Comparison of ENCODE assay signal across 12 mouse cellular contexts in genomic region chr4:56001312-56001731, GRCm38 (mm10).
DNase-seq lines count a peak whose midpoint lies in the region; ATAC-seq and TF ChIP-seq lines count a peak whose summit lies in the region.
"Had no signal": no experiment of that assay in that cellular context is flagged by ENCODE, and none has a peak within 500 bp of the region (broad histone marks: within the 10 kb centered on the region; RNA-seq: fewer than 3 reads in every experiment).

No protein-coding gene starts in this region.

- TF ChIP-seq POLR2A in limb, embryonic 14.5 days (IDR thresholded peaks at IDR 0.05; ENCODE audit: borderline replicate concordance, extremely low read depth, insufficient read depth, insufficient read length) = no peak

- H3K36me3 ChIP-seq in forebrain, embryonic 13.5 days (ENCODE audit: poor library complexity, severe bottlenecking) = no peaks in the 10 kb centered on the region
- no peaks in the 10 kb centered on the region for H3K36me3 ChIP-seq in forebrain, embryonic 10.5 days (replicated peaks)
- no peaks in the 10 kb centered on the region for H3K36me3 ChIP-seq in limb, embryonic 14.5 days (ENCODE audit: control insufficient read depth, insufficient read depth, low read length)
- no peaks in the 10 kb centered on the region for H3K36me3 ChIP-seq in limb, embryonic 10.5 days
- H3K36me3 ChIP-seq: liver, embryonic 13.5 days; stomach, embryonic 15.5 days had no signal

- 24% methylated on average over 3 of the region's 3 CpGs for WGBS in forebrain, embryonic 13.5 days
- WGBS in forebrain, embryonic 10.5 days = 85% methylated on average over 3 of the region's 3 CpGs
- WGBS in limb, embryonic 14.5 days = 64% methylated on average over 3 of the region's 3 CpGs
- 89% methylated on average over 3 of the region's 3 CpGs for WGBS in limb, embryonic 10.5 days

- no peak for DNase-seq in forebrain, embryonic 10.5 days (ENCODE audit: extremely low spot score, low spot score)
- DNase-seq in limb, embryonic 14.5 days (ENCODE audit: low spot score) = peak; percentile 62
- no peak for DNase-seq in limb, embryonic 10.5 days (ENCODE audit: low spot score)
- peak; percentile 21 for DNase-seq in brain, adult 2 months (ENCODE audit: low read depth, low spot score)
- DNase-seq in layer of hippocampus, adult 9-11 months = peak; percentile 17
- DNase-seq in spleen, adult 12 weeks (ENCODE audit: low spot score) = no peak
- no peak for DNase-seq in embryo, embryonic 11 days
- DNase-seq: gastrocnemius, adult 2 months; liver, embryonic 13.5 days had no signal

- H3K27me3 ChIP-seq in forebrain, embryonic 13.5 days = no peaks in the 10 kb centered on the region
- H3K27me3 ChIP-seq in forebrain, embryonic 10.5 days (ENCODE audit: poor library complexity, severe bottlenecking) = no peaks in the 10 kb centered on the region
- H3K27me3 ChIP-seq in limb, embryonic 14.5 days (ENCODE audit: control insufficient read depth, insufficient read depth, low read length) = no peaks in the 10 kb centered on the region
- H3K27me3 ChIP-seq in limb, embryonic 10.5 days (ENCODE audit: low read depth, poor library complexity, severe bottlenecking) = no peaks in the 10 kb centered on the region
- H3K27me3 ChIP-seq: liver, embryonic 13.5 days; stomach, embryonic 15.5 days had no signal

- no peak overlapping the region for H3K4me3 ChIP-seq in forebrain, embryonic 13.5 days
- no peak overlapping the region for H3K4me3 ChIP-seq in forebrain, embryonic 10.5 days
- H3K4me3 ChIP-seq in limb, embryonic 14.5 days (replicated peaks; ENCODE audit: low read length) = no peak overlapping the region
- no peak overlapping the region for H3K4me3 ChIP-seq in limb, embryonic 10.5 days
- H3K4me3 ChIP-seq: gastrocnemius, adult 2 months; liver, embryonic 13.5 days; stomach, embryonic 15.5 days had no signal

- no peaks in the 10 kb centered on the region for H3K9me3 ChIP-seq in forebrain, embryonic 13.5 days (replicated peaks)
- H3K9me3 ChIP-seq in forebrain, embryonic 10.5 days = no peaks in the 10 kb centered on the region
- H3K9me3 ChIP-seq in limb, embryonic 14.5 days (ENCODE audit: control insufficient read depth, low read length) = no peaks in the 10 kb centered on the region
- H3K9me3 ChIP-seq in limb, embryonic 10.5 days (replicated peaks) = no peaks in the 10 kb centered on the region
- H3K9me3 ChIP-seq: liver, embryonic 13.5 days; stomach, embryonic 15.5 days had no signal

- H3K27ac ChIP-seq in forebrain, embryonic 13.5 days = peak overlapping the region; percentile 65; the same call in 1 of the 2 replicates
- H3K27ac ChIP-seq in forebrain, embryonic 10.5 days = no peak overlapping the region
- H3K27ac ChIP-seq in limb, embryonic 14.5 days (replicated peaks; ENCODE audit: low read depth, low read length) = no peak overlapping the region
- H3K27ac ChIP-seq in limb, embryonic 10.5 days = no peak overlapping the region
- H3K27ac ChIP-seq: gastrocnemius, adult 2 months; liver, embryonic 13.5 days; stomach, embryonic 15.5 days had no signal

- ATAC-seq in forebrain, embryonic 13.5 days = peak; percentile 82
- ATAC-seq in limb, embryonic 14.5 days (ENCODE audit: low FRiP score, low read depth) = no peak
- ATAC-seq: CD4-positive, CD25-positive, alpha-beta regulatory T cell, adult 4 months had no signal

- no peak overlapping the region for H3K9ac ChIP-seq in forebrain, embryonic 13.5 days
- no peak overlapping the region for H3K9ac ChIP-seq in limb, embryonic 14.5 days (ENCODE audit: low read depth, low read length, severe bottlenecking)
- H3K9ac ChIP-seq: liver, embryonic 13.5 days; stomach, embryonic 15.5 days had no signal

- H3K4me1 ChIP-seq in forebrain, embryonic 13.5 days = peaks cover 15% of the 10 kb centered on the region
- 0 out of 2 replicates have a peak, but pooled peaks cover 5% of the 10 kb centered on the region for H3K4me1 ChIP-seq in forebrain, embryonic 10.5 days
- no peaks in the 10 kb centered on the region for H3K4me1 ChIP-seq in limb, embryonic 14.5 days (ENCODE audit: control insufficient read depth, insufficient read depth, low read length)
- no peaks in the 10 kb centered on the region for H3K4me1 ChIP-seq in limb, embryonic 10.5 days
- H3K4me1 ChIP-seq: liver, embryonic 13.5 days; stomach, embryonic 15.5 days had no signal

- no peak overlapping the region for H3K4me2 ChIP-seq in forebrain, embryonic 13.5 days
- no peak overlapping the region for H3K4me2 ChIP-seq in limb, embryonic 14.5 days (replicated peaks; ENCODE audit: low read depth, low read length, severe bottlenecking)
- H3K4me2 ChIP-seq: liver, embryonic 13.5 days; stomach, embryonic 15.5 days had no signal

Comparison
In these comparisons a context has a peak if more than half of its experiments do, and no peak if none do; other contexts are left out.
1. DNase-seq: peak in limb, embryonic 14.5 days (single experiment), brain, adult 2 months (single experiment) and layer of hippocampus, adult 9-11 months (single experiment); none in forebrain, embryonic 10.5 days (single experiment), limb, embryonic 10.5 days (single experiment), spleen, adult 12 weeks (single experiment) and embryo, embryonic 11 days (single experiment).